Mouse (Mus musculus): ENCODE measurements at regions not wholly inside any gene's neighbourhood (a gene's known extent, or its start where the extent isn't known, plus 50 kb on each side); places are given as distances from the start of the nearest gene placed in this dataset.
"Not testable (repeated sequence)": the region's sequence is repeated elsewhere in the genome, so short reads cannot be mapped to it uniquely, and the experiment has no call there.

DNA sequence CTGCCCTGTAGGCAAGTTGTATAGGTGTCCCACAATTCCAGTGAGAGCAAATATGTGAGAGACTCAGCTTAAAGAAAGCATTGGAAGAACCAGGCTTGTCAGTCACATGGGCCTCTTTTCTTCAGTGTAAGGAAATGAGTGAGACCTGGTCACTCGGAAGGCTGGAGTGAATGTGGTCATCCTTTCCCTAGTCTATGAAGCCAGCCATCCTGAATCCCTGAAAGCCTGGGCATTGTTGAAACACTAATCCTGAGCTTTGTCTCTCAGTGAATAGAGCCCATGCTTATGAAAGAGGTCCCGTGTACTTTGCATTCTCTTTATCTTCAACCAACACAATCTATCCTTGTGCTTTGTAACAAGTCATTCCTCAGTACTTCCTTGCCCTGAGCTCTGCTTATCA, 420.1 kb upstream of the Igfbp7 start:
- DNase-seq (ENCODE audit: low spot score in 2 of 2), result no peak
- intact Hi-C loops (cut with DNase I), result no loop called here

GRCm38 (mm10) chr5:77826063-77826462, 418.2 kb upstream of the Igfbp7 start:
- intact Hi-C loops (cut with DNase I), result no loop called here
- no peak for DNase-seq (ENCODE audit: low spot score in 2 of 2)

GRCm38 (mm10) chr5:77816759-77817280, 409.0 kb upstream of the Igfbp7 start:
- intact Hi-C loops (cut with DNase I), result no loop called here
- no peak for DNase-seq (ENCODE audit: low spot score in 2 of 2)

GRCm38 (mm10) chr5:77809844-77810243, 402.0 kb upstream of the Igfbp7 start:
- intact Hi-C loops (cut with DNase I), result loop anchor here (10.0 kb wide), 1 partner anchor 1495 kb away; no protein-coding TSS in a partner anchor

GRCm38 (mm10) chr5:77807726-77808125, 399.9 kb upstream of the Igfbp7 start:
- peak; percentile 71 to 76 for DNase-seq (ENCODE audit: low spot score in 2 of 2)
- intact Hi-C loops (cut with DNase I), result loop anchor here (2.0 to 10.0 kb wide), 2 partner anchors 347 to 1497 kb away; no protein-coding TSS in a partner anchor

More at GRCm38 (mm10) chr5:77809844-77810243, 402.0 kb upstream of the Igfbp7 start:
- no peak for DNase-seq (ENCODE audit: low spot score in 2 of 2)

- intact Hi-C loops (cut with DNase I), result loop anchor here (2.0 to 10.0 kb wide), 2 partner anchors 346 to 1498 kb away; no protein-coding TSS in a partner anchor
- peak in 1 of 2 experiments; percentile 57 for DNase-seq (ENCODE audit: low spot score in 2 of 2)
These were observed 398.7 kb upstream of the Igfbp7 start for GRCm38 (mm10) chr5:77806334-77807157.

GRCm38 (mm10) chr5:77805796-77806195, 398.0 kb upstream of the Igfbp7 start:
- intact Hi-C loops (cut with DNase I), result loop anchor here (2.0 to 10.0 kb wide), 2 partner anchors 345 to 1499 kb away; no protein-coding TSS in a partner anchor

DNA sequence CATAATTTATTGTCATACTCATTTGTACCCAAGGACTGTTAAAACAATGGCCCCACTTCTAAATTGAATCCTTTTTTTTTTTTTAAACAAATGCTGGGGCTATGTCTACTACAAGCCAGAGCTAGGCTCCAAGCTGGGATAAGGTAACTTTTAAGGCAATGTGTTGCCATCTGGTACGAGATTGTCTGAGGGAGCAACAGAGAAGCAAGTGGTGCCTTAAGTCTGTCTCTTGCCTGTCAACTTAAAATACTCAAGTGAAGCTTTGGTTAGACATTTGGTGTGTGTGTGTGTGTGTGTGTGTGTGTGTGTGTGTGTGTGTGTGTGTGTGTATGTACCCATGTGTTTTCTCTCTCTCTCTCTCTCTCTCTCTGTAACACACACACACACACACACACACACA, 397.5 kb upstream of the Igfbp7 start:
- DNase-seq (ENCODE audit: low spot score in 2 of 2), result no peak
- intact Hi-C loops (cut with DNase I), result loop anchor here (10.0 kb wide), 1 partner anchor 1499 kb away; no protein-coding TSS in a partner anchor

More at GRCm38 (mm10) chr5:77805796-77806195, 398.0 kb upstream of the Igfbp7 start:
- DNase-seq (ENCODE audit: low spot score in 2 of 2), result no peak

DNA sequence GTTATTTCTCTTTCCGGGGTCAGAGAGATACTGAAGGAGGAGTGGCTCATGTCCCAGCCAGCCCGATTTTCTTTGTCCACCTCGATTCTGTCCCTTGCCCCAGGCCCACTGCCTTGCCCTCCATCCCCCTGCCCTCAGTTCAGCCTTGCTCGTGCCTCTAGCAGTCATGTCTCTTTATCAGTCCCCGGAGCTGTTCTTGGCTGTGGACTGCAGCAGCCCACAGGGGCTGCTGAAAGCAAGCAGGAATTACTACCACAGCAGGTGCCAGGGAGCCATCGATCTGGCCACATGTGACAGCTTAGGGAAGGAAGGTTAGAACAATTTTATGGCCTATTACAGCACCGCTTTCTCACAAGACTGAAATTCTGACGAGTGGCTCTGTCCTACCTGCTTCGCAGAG, 396.3 kb upstream of the Igfbp7 start:
- intact Hi-C loops (cut with DNase I), result loop anchor here (10.0 kb wide), 1 partner anchor 1501 kb away; no protein-coding TSS in a partner anchor
- no peak for DNase-seq (ENCODE audit: low spot score in 2 of 2)

GRCm38 (mm10) chr5:77803562-77803961, 395.7 kb upstream of the Igfbp7 start:
- peak; percentile 67 to 69 for DNase-seq (ENCODE audit: low spot score in 2 of 2)
- intact Hi-C loops (cut with DNase I), result loop anchor here (10.0 kb wide), 1 partner anchor 1501 kb away; no protein-coding TSS in a partner anchor

DNA sequence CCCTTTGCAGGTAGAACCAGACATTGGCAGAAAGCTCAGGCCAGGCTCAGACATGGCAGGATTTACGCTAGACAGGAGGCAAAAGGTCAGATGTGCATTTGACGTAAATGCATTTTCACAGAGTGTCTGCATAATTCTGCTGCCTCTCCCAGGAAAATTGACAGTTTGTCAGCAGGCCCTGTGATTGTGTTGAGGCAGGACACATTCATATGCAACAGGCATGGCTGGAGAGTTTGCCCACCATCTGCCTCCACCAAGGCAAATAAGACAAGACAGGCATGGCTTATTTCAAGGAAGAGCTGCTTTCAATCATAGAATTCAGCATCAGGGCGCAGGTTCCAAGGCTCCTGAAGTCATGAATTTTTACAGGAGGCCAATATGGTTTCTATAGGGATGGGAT, 389.1 kb upstream of the Igfbp7 start:
- intact Hi-C loops (cut with DNase I), result no loop called here
- no peak for DNase-seq (ENCODE audit: low spot score in 2 of 2)

GRCm38 (mm10) chr5:77795766-77796165, 387.9 kb upstream of the Igfbp7 start:
- intact Hi-C loops (cut with DNase I), result no loop called here
- DNase-seq (ENCODE audit: low spot score in 2 of 2), result no peak

DNA sequence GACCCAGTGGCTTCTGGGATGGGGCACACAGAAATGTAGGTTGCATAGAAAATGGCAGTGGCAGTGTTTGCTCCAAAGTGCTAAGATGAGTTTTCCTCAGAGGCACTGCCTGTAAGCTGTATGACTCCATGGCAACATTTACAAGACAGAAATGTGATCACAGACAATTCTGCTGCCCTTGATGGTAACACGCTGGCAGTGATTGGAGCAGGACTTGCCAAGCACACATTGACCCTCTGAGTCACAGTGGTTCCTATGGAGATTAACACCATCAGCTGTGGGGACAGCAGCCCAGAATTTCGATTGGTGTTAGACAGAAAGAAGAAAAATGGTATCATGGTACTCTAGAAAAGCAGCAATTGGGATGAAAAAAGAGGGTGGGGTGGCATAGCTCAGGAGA, 376.1 kb upstream of the Igfbp7 start:
- intact Hi-C loops (cut with DNase I), result no loop called here

GRCm38 (mm10) chr5:77762426-77763042, 354.7 kb upstream of the Igfbp7 start:
- no peak for DNase-seq (ENCODE audit: low spot score in 2 of 2)

More for the DNA sequence above, 376.1 kb upstream of the Igfbp7 start:
- DNase-seq (ENCODE audit: low spot score in 2 of 2), result no peak

GRCm38 (mm10) chr5:77762013-77762412, 354.2 kb upstream of the Igfbp7 start:
- no peak for DNase-seq (ENCODE audit: low spot score in 2 of 2)
- intact Hi-C loops (cut with DNase I), result no loop called here

More at GRCm38 (mm10) chr5:77762426-77763042, 354.7 kb upstream of the Igfbp7 start:
- intact Hi-C loops (cut with DNase I), result no loop called here

GRCm38 (mm10) chr5:77748933-77749332, 341.1 kb upstream of the Igfbp7 start:
- peak in 1 of 2 experiments; percentile 47 for DNase-seq (ENCODE audit: low spot score in 2 of 2)
- intact Hi-C loops (cut with DNase I), result no loop called here

- no peak for DNase-seq (ENCODE audit: low spot score in 2 of 2)
These were observed 338.8 kb upstream of the Igfbp7 start for GRCm38 (mm10) chr5:77746604-77747003.

GRCm38 (mm10) chr5:77743467-77743866, 335.6 kb upstream of the Igfbp7 start:
- no peak for DNase-seq (ENCODE audit: low spot score in 2 of 2)
- intact Hi-C loops (cut with DNase I), result no loop called here

More at GRCm38 (mm10) chr5:77746604-77747003, 338.8 kb upstream of the Igfbp7 start:
- intact Hi-C loops (cut with DNase I), result no loop called here

DNA sequence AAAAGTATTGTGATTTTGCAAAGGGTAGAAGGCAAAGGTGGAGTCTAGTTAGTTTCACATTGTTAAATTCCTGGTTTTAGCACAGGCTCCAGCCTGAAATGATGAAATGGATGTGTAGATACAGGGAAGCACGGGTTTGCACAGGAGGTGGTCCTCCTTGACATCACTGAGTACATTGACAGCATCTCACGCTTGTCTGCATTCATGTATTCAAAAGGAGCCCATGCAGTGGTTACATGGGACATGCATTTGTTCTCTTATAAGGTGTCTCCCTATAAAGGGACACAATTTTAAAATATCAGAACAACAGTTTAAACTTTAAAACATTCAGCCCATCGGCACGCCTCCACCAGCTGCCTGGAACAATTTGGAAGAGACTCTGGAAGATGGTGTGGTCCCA, 322.4 kb upstream of the Igfbp7 start:
- intact Hi-C loops (cut with DNase I), result not testable (repeated sequence)

GRCm38 (mm10) chr5:77681592-77681991, 273.8 kb upstream of the Igfbp7 start:
- intact Hi-C loops (cut with DNase I), result no loop called here
- no peak for DNase-seq (ENCODE audit: low spot score in 2 of 2)

More for the DNA sequence above, 322.4 kb upstream of the Igfbp7 start:
- not testable (repeated sequence) for DNase-seq (ENCODE audit: low spot score in 2 of 2)

Data from left cerebral cortex, postnatal 25 days (tissue).